Mouse (Mus musculus) intestine, embryonic 16.5 days (tissue): ENCODE measurements around the gene Arhgap22. TPM values are rescaled to one million over a fixed set of nuclear protein-coding genes. Genes with fewer than 3 reads are reported as not detected.
A peak's percentile ranks its signal among the peaks of the same experiment; 100 is the strongest.

Experiments
- ATAC-seq: fragments of 200-750 bp; cut with Nextera tagmentation; 2 replicates; pipeline ENCODE4 v1.8.0; 2017; ENCODE audit warnings: moderate TSS enrichment, moderate library complexity
- H3K27ac ChIP-seq: fragments of 300-500 bp; sonication (generic); 2 replicates; pipeline ENCODE4 v1.5.1; 2014; ENCODE audit warnings: mild to moderate bottlenecking, low read length
- H3K27me3 ChIP-seq: fragments of 300-500 bp; sonication (generic); replicated peaks from 2 replicates; pipeline ENCODE4 v1.6.1; 2014; ENCODE audit warnings: low read length, control low read depth, mixed read lengths; ENCODE audit not compliant: control insufficient read depth, insufficient read depth
- H3K36me3 ChIP-seq: fragments of 300-500 bp; sonication (generic); 2 replicates; pipeline ENCODE4 v1.6.1; 2014; ENCODE audit warnings: low read length, control low read depth; ENCODE audit not compliant: control insufficient read depth, insufficient read depth
- H3K4me1 ChIP-seq: fragments of 300-500 bp; sonication (generic); 2 replicates; pipeline ENCODE4 v1.6.1; 2014; ENCODE audit warnings: low read length, control low read depth, mixed read lengths; ENCODE audit not compliant: control insufficient read depth, insufficient read depth
- H3K4me2 ChIP-seq: fragments of 300-500 bp; sonication (generic); 2 replicates; pipeline ENCODE4 v1.6.1; 2014; ENCODE audit warnings: low read depth, low read length, control low read depth
- H3K4me3 ChIP-seq: fragments of 300-500 bp; sonication (generic); 2 replicates; pipeline ENCODE4 v1.5.1; 2014; ENCODE audit warnings: mild to moderate bottlenecking, low read length
- H3K9ac ChIP-seq: fragments of 300-500 bp; sonication (generic); 2 replicates; pipeline ENCODE4 v1.6.1; 2014; ENCODE audit warnings: low read depth, low read length
- H3K9me3 ChIP-seq: fragments of 300-500 bp; sonication (generic); 2 replicates; pipeline ENCODE4 v1.6.1; 2016; ENCODE audit warnings: low read length, control low read depth; ENCODE audit not compliant: control insufficient read depth
- WGBS: fragments of 180-500 bp; shearing (Covaris S2); extraction: QIAGEN DNeasy Blood & Tissue Kit; methylation state at CpG from one replicate; pipeline ENCODE4 v1.1.7; 2014; 5-methylcytosine and 5-hydroxymethylcytosine counted together
- polyA plus RNA-seq: library from polyadenylated mRNA; unstranded; fragments of >200 nt; fragmentation: Nextera tagmentation; extraction: Ambion mirVana; gene quantifications from 2 replicates; pipeline ENCODE4 v1.2.1, GENCODE M21; 2015

Arhgap22 gene
- polyA plus RNA-seq, 1 experiment from 2014 or later = 3.6 TPM

- 70% methylated on average over 5 of the region's 5 CpGs for WGBS
- Histone ChIP-seq H3K27ac (no peak overlapping the region), H3K4me2 (no peak overlapping the region), H3K9me3 (no peaks in the 10 kb centered on the region), H3K9ac (no peak overlapping the region), H3K4me1 (peaks cover 7% of the 10 kb centered on the region; the same call in 1 of the 2 replicates), H3K27me3 (no peaks in the 10 kb centered on the region), H3K4me3 (no peak overlapping the region), H3K36me3 (no peaks in the 10 kb centered on the region)
- ATAC-seq = no peak
These were observed 114.5 kb downstream of the Arhgap22 start for GRCm38 (mm10) chr14:33328369-33328768.

GRCm38 (mm10) chr14:33329297-33329805 lies 115.5 kb downstream of the Arhgap22 start:
- no peak for ATAC-seq
- no peak overlapping the region for H3K4me3 ChIP-seq
- H3K9ac ChIP-seq = no peak overlapping the region
- peaks cover 7% of the 10 kb centered on the region; the same call in 1 of the 2 replicates for H3K4me1 ChIP-seq
- no peaks in the 10 kb centered on the region for H3K9me3 ChIP-seq
- H3K4me2 ChIP-seq = no peak overlapping the region
- H3K27me3 ChIP-seq = no peaks in the 10 kb centered on the region
- 87% methylated on average over 5 of the region's 5 CpGs for WGBS
- H3K36me3 ChIP-seq = no peaks in the 10 kb centered on the region
- H3K27ac ChIP-seq = no peak overlapping the region

- Histone ChIP-seq H3K27me3 (no peaks in the 10 kb centered on the region), H3K4me2 (no peak overlapping the region), H3K36me3 (no peaks in the 10 kb centered on the region), H3K9me3 (no peaks in the 10 kb centered on the region), H3K9ac (no peak overlapping the region), H3K27ac (no peak overlapping the region), H3K4me3 (no peak overlapping the region), H3K4me1 (peaks cover 7% of the 10 kb centered on the region; the same call in 1 of the 2 replicates)
- 0 out of 2 replicates have a peak, but pooled peaks have one; percentile 16 for ATAC-seq
- whole genome bisulfite sequencing = 62% methylated on average over 4 of the region's 4 CpGs
These were observed 117.2 kb downstream of the Arhgap22 start for GRCm38 (mm10) chr14:33330986-33331385.

DNA sequence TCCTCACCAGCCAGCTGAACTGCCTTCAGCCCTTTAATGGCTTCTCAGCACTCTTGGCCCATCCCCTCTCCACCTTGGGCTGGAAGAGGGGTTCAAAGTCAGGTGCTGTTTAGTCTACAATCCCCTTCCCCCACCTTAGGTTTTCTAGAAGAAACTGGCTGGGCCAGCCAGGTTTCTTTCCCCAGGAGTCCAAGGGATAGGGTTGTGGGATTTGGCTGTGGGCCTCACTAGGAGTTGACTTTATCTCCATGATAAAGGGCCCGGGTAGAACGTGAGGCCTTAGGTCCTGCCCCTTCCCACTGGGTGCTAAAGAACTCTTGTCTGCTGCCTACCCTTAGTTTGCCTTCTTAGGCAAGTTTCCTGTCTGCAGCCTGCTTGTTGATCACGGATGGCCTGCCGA lies 117.8 kb downstream of the Arhgap22 start:
- H3K4me3 ChIP-seq = no peak overlapping the region
- no peaks in the 10 kb centered on the region for H3K36me3 ChIP-seq
- no peak overlapping the region for H3K9ac ChIP-seq
- no peak overlapping the region for H3K4me2 ChIP-seq
- 45% methylated on average over 4 of the region's 4 CpGs for WGBS
- no peak overlapping the region for H3K27ac ChIP-seq
- no peak for ATAC-seq
- peaks cover 7% of the 10 kb centered on the region; the same call in 1 of the 2 replicates for H3K4me1 ChIP-seq
- no peaks in the 10 kb centered on the region for H3K27me3 ChIP-seq
- no peaks in the 10 kb centered on the region for H3K9me3 ChIP-seq

GRCm38 (mm10) chr14:33333833-33334232 lies 120.0 kb downstream of the Arhgap22 start:
- Histone ChIP-seq H3K27me3 (no peaks in the 10 kb centered on the region), H3K36me3 (no peaks in the 10 kb centered on the region)
- no peak for ATAC-seq

GRCm38 (mm10) chr14:33334402-33334801 lies 120.6 kb downstream of the Arhgap22 start:
- peaks cover 7% of the 10 kb centered on the region; the same call in 1 of the 2 replicates for H3K4me1 ChIP-seq
- H3K9ac ChIP-seq = no peak overlapping the region
- no peaks in the 10 kb centered on the region for H3K9me3 ChIP-seq
- ATAC-seq = no peak
- no peaks in the 10 kb centered on the region for H3K36me3 ChIP-seq
- no peak overlapping the region for H3K4me3 ChIP-seq
- H3K27ac ChIP-seq = no peak overlapping the region
- 73% methylated on average over 4 of the region's 4 CpGs for WGBS
- no peak overlapping the region for H3K4me2 ChIP-seq
- no peaks in the 10 kb centered on the region for H3K27me3 ChIP-seq

More at GRCm38 (mm10) chr14:33333833-33334232, 120.0 kb downstream of the Arhgap22 start:
- H3K4me1 ChIP-seq = peaks cover 7% of the 10 kb centered on the region; the same call in 1 of the 2 replicates
- H3K9me3 ChIP-seq = no peaks in the 10 kb centered on the region
- 81% methylated on average over 4 of the region's 4 CpGs for WGBS
- H3K27ac ChIP-seq = no peak overlapping the region
- H3K4me2 ChIP-seq = no peak overlapping the region
- H3K4me3 ChIP-seq = no peak overlapping the region
- no peak overlapping the region for H3K9ac ChIP-seq

DNA sequence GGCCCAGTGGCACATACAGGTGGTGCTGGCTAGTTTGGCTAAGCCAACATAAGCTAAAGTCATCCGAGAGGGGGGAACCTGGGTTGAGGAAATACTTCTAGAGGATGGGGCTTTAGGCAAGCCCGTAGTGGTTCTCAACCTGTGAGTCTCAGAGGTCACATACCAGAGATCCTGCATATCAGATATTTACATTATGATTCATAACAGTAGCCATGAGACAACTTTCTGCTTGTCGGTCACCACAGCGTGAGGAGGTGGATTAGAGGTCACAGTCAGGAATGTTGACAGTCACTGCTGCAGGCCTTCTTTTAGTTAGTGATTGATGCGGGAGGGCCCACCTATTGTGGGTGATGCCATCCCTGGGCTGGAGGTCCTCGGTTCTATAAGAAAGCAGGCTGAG lies 121.9 kb downstream of the Arhgap22 start:
- Histone ChIP-seq H3K9ac (no peak overlapping the region), H3K4me3 (no peak overlapping the region), H3K27me3 (no peaks in the 10 kb centered on the region), H3K9me3 (no peaks in the 10 kb centered on the region), H3K27ac (no peak overlapping the region), H3K4me1 (peaks cover 7% of the 10 kb centered on the region; the same call in 1 of the 2 replicates), H3K36me3 (no peaks in the 10 kb centered on the region), H3K4me2 (no peak overlapping the region)
- ATAC-seq = no peak
- WGBS = 44% methylated on average over 6 of the region's 6 CpGs

DNA sequence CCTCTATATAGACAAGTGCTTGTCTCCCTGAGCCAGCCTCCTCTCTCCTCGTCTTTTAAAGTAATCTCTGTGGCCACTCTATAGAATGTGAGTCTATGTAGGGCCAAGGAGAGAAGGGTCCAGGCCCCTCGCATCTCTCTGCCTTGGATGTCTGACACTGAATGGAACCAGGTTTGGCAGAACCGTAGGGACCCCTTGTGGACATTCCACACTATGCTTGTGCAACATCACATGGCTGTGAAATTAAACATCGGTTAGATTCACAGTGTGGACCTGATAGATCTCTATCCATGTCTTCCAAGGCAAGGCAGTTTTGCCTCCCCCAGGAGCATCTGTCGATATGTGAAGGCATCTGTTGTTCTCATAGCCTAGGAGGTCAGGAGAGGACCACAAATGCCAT lies 124.9 kb downstream of the Arhgap22 start:
- WGBS = 69% methylated on average over 5 of the region's 5 CpGs

GRCm38 (mm10) chr14:33343131-33343725 lies 129.4 kb downstream of the Arhgap22 start:
- H3K4me2 ChIP-seq = no peak overlapping the region
- no peaks in the 10 kb centered on the region for H3K27me3 ChIP-seq
- no peak overlapping the region for H3K4me3 ChIP-seq
- WGBS = 81% methylated on average over 14 of the region's 14 CpGs
- no peak for ATAC-seq
- no peak overlapping the region for H3K9ac ChIP-seq
- no peak overlapping the region for H3K27ac ChIP-seq
- H3K4me1 ChIP-seq = no peaks in the 10 kb centered on the region
- H3K36me3 ChIP-seq = no peaks in the 10 kb centered on the region
- H3K9me3 ChIP-seq = no peaks in the 10 kb centered on the region

More for the DNA sequence above, 124.9 kb downstream of the Arhgap22 start:
- Histone ChIP-seq H3K9ac (no peak overlapping the region), H3K4me3 (no peak overlapping the region), H3K36me3 (no peaks in the 10 kb centered on the region), H3K4me1 (no peaks in the 10 kb centered on the region), H3K9me3 (no peaks in the 10 kb centered on the region), H3K4me2 (no peak overlapping the region), H3K27ac (no peak overlapping the region), H3K27me3 (no peaks in the 10 kb centered on the region)
- no peak for ATAC-seq
